Comparison of ENCODE assay signal across 8 mouse cellular contexts in the genomic region with DNA sequence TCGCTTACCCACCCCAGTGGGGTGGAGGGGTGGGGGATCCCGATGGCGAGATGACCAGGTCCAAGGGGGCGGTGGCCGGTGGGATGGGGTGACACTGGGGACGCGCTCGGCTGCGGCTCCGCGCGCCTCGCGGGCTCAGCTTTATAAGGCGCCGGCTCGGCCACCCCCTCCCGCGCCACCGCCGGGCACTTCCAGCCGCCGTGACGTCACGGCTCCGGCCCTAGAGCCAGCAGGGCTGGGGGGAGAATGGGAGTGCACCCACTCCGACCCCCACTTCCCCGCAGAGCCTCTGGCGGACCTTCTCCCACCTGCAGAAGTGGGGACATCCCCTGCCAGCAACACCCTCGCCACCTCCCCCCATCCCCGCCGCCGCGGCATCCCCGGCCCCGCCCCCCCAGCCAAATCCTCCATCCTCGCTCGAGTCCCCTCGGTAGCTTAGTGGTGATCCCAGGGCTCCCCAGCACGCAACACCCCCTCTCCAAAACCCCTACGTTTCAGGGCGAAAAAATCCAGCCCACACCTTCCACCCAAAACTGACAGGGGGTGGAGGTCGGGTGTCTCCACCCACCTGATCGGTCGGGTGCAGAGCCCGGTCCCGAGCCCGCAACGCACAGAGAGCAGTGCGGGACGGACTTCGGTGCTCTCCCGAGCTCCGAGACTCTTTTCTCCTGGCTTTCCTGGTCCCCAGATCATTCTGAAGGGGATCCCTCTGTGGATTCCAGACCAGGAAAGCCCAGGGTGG. TPM values are rescaled to one million over a fixed set of nuclear protein-coding genes. Genes with fewer than 3 reads are reported as not detected.
A peak's percentile ranks its signal among the peaks of the same experiment; 100 is the strongest.
DNase-seq lines count a peak whose midpoint lies in the region; ATAC-seq lines count a peak whose summit lies in the region.

No protein-coding gene starts in this region.

- peak overlapping the region; percentile 93 for H3K4me2 ChIP-seq in forebrain, embryonic 15.5 days (replicated peaks)
- H3K4me2 ChIP-seq in neural tube, embryonic 13.5 days = peak overlapping the region; percentile 97

- intact Hi-C loops in left cerebral cortex, postnatal 4 days (cut with DNase I) = no loop called here

- peaks cover 3% of the 10 kb centered on the region; the same call in 1 of the 2 replicates for H3K27me3 ChIP-seq in forebrain, embryonic 15.5 days
- H3K27me3 ChIP-seq in neural tube, embryonic 13.5 days = peaks cover 27% of the 10 kb centered on the region

- H3K36me3 ChIP-seq in forebrain, embryonic 15.5 days = no peaks in the 10 kb centered on the region
- no peaks in the 10 kb centered on the region for H3K36me3 ChIP-seq in neural tube, embryonic 13.5 days

- no peaks in the 10 kb centered on the region for H3K9me3 ChIP-seq in forebrain, embryonic 15.5 days
- H3K9me3 ChIP-seq in neural tube, embryonic 13.5 days = no peaks in the 10 kb centered on the region

- peak; percentile 38 for ATAC-seq in forebrain, embryonic 15.5 days (replicated peaks)
- ATAC-seq in neural tube, embryonic 13.5 days (ENCODE audit: low read depth) = peak; percentile 59

- DNase-seq in cerebellum, postnatal 14 days = peak; percentile 31
- DNase-seq in cerebellum, postnatal 36 days = no peak
- DNase-seq in ovary, postnatal 36 days (ENCODE audit: low spot score) = peak; percentile 20
- DNase-seq in ovary, adult 18-20 months (ENCODE audit: low spot score) = no peak
- peak; percentile 24 for DNase-seq in left cerebral cortex, postnatal 4 days
- no peak for DNase-seq in spleen, adult 12 weeks (ENCODE audit: low spot score)

- H3K9ac ChIP-seq in forebrain, embryonic 15.5 days (replicated peaks) = peak overlapping the region; percentile 63
- peak overlapping the region; percentile 85 for H3K9ac ChIP-seq in neural tube, embryonic 13.5 days

- H3K4me1 ChIP-seq in forebrain, embryonic 15.5 days = peaks cover 25% of the 10 kb centered on the region
- H3K4me1 ChIP-seq in neural tube, embryonic 13.5 days (replicated peaks) = peaks cover 52% of the 10 kb centered on the region

- H3K4me3 ChIP-seq in forebrain, embryonic 15.5 days = peak overlapping the region; percentile 54
- H3K4me3 ChIP-seq in neural tube, embryonic 13.5 days = peak overlapping the region; percentile 62

- 2% methylated on average over 32 of the region's 54 CpGs for WGBS in forebrain, embryonic 15.5 days
- under 1% methylated on average over 54 of the region's 54 CpGs for WGBS in neural tube, embryonic 13.5 days

- no peak overlapping the region for H3K27ac ChIP-seq in forebrain, embryonic 15.5 days (replicated peaks)
- H3K27ac ChIP-seq in neural tube, embryonic 13.5 days (replicated peaks) = peak overlapping the region; percentile 61

RNA-seq across cellular contexts. Expression of a gene that starts 19.1 kb away (rescaled TPM):
- polyA plus RNA-seq in forebrain, embryonic 15.5 days (2015; fragmentation: Nextera tagmentation; extraction: Ambion mirVana) = 121 and 123 TPM in 2 replicates
- 100 to 1,000 TPM; 229 to 241 TPM for total RNA-seq in left cerebral cortex, postnatal 4 days (2021)
- 127 and 128 TPM in 2 replicates for polyA plus RNA-seq in neural tube, embryonic 13.5 days (2015; fragmentation: Nextera tagmentation; extraction: Ambion mirVana)

Comparison
In these comparisons a context has a peak if more than half of its experiments do, and no peak if none do; other contexts are left out.
1. DNase-seq: peak in cerebellum, postnatal 14 days (2 of 2), ovary, postnatal 36 days (single experiment) and left cerebral cortex, postnatal 4 days (single experiment); none in cerebellum, postnatal 36 days (0 of 2), ovary, adult 18-20 months (single experiment) and spleen, adult 12 weeks (single experiment).